Mouse (Mus musculus): ENCODE results near the gene Naa15.

The Naa15 gene

DNA sequence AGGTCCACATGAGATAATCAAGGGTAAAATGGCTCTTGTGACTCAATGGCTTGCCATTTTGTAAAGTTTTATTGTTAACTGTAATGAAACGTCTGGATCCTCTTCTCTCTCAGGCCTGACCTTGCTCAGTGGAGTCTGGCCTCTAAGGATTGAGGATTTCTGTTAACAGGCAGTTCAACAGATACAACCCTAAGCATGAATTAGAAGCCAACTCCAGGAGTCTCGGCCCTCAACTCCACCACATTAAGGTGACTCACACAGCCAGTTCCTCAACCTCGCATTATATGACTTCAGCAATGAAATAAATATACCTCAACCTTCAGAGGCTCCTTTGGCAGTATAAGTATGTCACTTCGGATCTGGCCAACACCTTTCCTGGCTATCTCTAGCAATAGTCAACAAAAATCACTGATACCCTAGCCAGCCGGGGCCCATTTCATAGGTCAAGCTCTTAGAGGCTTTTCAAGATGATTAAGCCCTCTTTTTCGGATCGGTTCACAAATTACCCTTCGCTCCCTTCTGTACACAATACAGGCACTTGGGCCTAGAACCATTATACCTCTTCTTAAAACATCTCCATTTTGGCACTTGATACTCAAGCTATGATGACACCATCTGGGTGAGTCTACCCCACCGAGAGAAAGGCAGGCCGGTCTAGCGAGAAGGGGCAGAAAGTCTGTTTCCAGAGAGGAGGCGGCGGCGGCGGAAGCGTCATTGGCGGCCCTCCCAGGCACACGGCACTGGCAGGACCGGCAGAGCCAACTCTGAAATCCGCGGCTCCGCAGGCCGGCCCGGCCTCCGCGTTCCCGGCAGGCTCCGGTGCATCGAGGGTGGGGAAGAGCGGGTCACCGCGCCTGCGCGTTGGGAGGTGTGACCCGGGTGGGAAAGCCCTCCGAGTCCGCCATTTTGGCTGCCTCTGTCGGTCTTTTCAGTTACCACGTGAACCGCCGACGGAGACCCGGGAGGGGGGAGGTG is at the start of gene Naa15:
Gene Naa15, plus strand, starts transcription at position 51 of the 975 bp plus-strand sequence.
- ATAC-seq (ENCODE audit: insufficient number of reproducible peaks, low FRiP score, low TSS enrichment), result peak; percentile 94

DNA sequence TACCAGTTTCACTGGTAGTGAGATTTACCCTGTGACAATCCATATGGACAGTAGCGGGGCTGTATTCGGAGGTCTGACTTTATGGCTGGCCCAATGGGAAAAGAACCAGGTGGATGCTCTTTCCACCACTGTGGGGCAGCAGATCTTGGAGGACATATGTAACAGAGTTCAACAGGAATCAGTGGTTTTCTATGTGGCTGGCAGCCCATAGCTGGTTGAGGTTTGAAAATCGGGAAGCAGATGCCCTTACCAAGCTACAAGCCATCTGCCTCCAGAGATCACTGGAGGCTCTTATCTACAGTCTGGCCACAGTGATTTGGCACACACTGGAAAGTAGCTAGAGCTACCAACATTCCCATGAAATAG is 49.4 kb upstream of the Naa15 start:
- ATAC-seq (ENCODE audit: insufficient number of reproducible peaks, low FRiP score, low TSS enrichment), result no peak; the same call in 1 of the 2 replicates

DNA sequence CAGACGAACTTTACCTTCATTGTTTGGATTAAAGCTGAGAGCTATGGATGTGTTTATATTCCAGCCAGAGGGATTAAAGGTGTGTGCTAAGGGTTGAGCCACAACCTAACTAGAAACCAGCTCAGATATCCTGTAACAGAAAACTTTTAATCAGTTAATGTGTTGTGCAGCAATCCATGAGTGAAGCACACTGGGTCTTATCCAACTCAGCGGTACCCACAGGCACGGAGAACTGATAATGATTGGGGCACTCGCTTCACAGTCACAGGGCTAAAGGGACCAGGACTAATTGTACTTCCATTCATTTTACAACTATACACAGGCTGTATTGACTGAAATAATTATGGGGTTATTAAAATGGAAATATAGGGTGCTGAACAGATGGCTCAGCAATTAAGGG is 48.0 kb upstream of the Naa15 start:
- no peak for ATAC-seq (ENCODE audit: insufficient number of reproducible peaks, low FRiP score, low TSS enrichment)

DNA sequence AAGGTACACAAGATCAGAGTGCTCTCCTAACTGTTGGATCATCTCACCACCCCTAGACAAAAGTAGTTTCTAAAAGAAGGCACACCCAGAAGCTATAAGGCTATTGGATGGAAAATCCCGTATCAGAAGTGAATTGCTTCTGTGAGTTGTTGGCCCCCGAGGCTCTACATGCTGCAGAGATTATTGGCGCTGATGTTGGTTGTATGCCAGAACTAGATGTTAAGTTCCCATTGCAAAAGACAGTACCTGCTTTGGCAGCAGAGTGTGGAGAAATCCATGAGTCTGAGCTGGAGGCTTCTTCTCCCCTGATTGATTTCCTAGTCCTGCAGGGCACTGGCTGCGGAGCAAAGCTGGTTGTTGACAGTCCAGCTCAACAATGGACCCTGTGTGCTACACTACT is 46.9 kb upstream of the Naa15 start:
- ATAC-seq (ENCODE audit: insufficient number of reproducible peaks, low FRiP score, low TSS enrichment), result no peak

DNA sequence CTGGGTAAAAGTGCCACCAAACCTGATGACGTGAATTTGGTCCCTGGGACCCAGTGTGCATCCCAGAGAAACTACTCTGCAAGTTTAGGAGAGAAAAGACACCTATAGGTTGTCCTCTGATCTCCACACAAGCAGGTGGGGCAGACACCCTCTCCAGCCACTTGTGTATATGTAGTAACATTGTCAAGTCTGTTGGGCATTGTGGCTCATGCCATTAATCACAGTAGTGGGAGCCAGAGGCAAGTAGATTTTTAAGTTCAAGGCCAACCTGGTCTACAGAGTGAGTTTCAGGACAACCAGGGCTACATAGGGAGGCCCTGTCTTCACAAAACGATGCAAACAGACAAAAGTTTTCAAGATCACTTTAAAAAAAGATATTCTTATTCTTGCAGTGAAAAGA is 43.1 kb upstream of the Naa15 start:
- no peak for ATAC-seq (ENCODE audit: insufficient number of reproducible peaks, low FRiP score, low TSS enrichment)

DNA sequence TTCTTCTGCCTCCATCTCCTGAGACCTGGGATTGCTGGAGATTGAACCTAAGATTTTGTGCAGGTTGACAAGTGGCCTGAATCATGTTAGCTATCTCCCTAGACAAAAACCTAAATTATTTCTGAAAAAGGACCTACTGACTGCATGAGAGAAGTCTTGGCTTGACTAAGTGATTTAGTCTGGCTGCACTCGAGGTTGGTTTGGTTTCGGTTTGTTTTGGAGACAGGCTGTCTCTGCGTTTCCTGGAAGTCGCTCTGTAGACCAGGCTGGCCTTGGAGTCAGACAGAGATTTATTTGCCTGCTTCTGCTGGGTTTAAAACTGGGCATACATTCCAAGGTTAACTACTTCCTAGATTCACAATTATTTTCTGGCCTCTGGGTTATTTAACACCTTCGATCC is 42.1 kb upstream of the Naa15 start:
- ATAC-seq (ENCODE audit: insufficient number of reproducible peaks, low FRiP score, low TSS enrichment), result no peak

DNA sequence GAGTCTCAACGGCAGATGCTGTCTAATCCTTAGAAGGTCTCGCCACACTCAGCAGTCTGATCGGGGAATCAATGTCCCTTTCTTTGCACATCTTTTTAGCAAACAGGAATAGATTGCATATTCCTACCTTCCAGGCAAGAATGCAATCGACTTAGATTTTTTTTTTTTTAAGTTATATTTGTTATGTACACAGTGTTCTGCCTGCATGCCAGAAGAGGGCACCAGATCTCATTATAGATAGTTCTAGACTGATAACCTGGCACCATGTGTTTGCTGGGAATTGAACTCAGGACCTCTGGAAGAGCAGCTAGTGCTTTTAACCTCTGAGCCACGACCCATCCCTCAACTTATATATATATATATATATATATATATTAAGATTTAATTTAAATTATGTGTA is 41.4 kb upstream of the Naa15 start:
- ATAC-seq (ENCODE audit: insufficient number of reproducible peaks, low FRiP score, low TSS enrichment), result no peak

DNA sequence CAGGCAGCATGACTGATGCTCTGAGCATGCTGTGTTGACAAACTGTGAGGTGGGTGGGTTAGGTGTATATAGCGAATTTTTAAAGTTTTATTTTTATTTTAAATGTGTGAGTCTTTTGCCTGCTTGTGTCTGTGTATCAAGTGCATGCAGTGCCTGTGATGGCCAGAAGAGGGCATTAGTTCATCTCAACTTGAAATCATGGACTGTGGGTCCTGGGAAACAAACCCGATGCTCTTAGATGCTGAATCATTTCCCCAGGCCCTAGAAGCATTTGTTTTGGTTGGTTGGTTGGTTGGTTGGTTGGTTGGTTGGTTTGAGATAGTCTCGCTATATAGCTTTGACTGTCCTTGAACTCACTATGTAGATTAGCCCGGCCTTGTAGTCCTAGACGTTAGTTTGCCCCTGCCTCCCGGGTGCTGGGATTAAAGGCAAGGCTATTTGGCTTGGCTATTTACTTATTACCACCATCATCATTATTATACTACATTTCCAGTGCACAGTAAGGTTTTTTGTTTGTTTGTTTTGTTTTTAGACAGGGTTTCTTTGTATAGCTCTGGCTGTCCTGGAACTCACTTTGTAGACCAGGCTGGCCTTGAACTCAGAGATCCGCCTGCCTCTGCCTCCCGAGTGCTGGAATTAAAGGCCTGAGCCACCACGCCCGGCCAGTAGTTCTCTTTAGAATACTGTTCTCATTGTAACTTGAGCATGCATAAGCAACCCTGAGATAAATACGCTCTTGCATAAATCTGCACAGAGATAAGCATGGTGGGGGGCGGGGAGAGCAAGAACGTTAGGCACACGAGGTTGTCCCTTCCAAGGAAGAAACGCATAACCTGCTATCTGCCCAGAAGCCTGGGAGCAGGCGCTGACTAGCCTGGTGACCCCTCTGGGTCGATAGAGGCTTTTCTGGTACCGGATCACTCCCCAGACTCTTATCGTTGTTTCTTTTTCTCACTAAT is 39.4 kb upstream of the Naa15 start:
- no peak for ATAC-seq (ENCODE audit: insufficient number of reproducible peaks, low FRiP score, low TSS enrichment)

DNA sequence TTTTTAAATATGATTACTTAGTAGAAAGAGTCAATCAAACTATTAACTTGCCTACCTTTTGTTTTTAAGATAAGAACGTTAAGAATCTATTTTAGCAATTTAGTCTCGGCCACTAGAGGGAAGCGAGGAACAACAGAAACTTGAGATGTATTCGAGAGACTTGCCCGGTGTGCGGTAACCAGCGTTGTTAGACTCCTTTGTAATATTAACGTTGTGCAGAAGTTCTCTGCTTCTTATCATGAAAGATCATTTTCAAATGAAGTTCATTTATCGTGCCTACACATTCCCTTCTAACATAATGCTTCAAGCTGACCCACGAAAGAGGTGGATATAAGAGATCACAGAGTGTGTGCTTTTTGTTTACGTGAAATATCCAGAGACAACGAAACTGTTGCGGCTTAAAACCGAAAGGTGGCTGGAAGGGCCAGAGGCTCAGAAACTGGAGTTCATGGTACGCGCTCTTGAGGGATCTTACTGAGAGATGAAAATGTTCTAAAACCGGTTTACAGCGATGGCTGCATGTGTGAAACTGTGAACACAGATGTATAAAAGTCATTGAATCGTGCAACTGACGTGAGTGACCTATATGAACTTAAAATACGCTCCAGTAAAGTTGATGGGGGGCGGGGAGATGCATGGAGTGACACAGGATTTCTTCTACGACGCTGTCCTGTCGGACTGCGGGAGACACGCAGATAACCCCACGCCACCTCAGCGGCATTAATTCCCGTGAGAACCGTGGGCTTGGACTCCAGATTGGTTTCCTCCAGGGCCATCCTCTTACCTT is 36.9 kb upstream of the Naa15 start:
- ATAC-seq (ENCODE audit: insufficient number of reproducible peaks, low FRiP score, low TSS enrichment), result no peak

DNA sequence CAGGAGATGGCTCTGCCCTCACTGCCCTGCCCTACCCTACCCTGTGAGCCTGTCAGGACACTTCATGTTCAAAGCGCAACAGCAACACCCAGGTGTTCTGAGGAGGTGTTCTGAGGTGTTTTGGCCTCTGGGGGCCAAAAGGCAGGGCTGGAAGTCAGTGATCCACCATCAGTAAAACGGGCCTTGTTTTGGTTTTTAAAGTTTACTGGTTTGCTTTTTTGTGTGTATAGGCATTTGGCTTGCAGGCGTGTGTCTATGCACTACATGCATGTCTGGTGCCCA is 36.3 kb upstream of the Naa15 start:
- ATAC-seq (ENCODE audit: insufficient number of reproducible peaks, low FRiP score, low TSS enrichment), result no peak

DNA sequence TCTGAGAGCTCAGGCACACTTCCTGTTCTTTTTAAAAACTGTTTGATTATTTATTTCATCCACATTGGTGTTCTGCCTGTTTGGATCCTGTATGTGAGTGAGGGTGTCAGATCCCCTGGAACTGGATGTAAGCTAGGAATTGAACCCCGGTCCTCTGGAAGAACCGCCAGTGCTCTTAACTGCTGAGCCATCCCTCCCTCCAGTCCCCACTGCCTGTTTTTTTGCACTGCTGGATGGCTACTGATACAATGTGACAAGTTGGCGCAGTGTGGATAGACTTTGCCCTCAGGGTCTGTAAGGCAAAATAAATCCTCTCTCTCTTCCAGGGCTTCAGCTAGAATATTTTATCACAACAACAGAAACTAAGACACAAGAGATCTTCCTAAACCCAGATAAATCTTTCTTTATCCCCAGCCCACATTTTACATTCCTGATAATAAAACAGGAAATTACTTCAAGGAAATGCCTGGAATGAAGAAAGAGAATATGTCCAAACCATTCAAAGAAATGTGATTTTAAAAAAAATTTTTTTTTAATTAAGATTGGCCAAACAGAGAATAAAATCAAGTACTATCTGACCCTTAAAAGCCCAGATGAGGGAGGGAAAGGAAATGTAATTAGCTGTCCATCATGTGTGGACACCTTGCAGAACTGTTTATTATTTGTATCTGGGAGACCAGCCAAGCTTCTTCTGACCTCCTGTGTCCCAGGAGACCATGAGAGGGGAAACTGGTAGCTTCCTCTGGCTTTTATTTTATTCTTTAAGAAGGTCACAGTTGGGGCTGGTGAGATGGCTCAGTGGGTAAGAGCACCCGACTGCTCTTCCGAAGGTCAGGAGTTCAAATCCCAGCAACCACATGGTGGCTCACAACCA is 34.9 kb upstream of the Naa15 start:
- no peak for ATAC-seq (ENCODE audit: insufficient number of reproducible peaks, low FRiP score, low TSS enrichment)

DNA sequence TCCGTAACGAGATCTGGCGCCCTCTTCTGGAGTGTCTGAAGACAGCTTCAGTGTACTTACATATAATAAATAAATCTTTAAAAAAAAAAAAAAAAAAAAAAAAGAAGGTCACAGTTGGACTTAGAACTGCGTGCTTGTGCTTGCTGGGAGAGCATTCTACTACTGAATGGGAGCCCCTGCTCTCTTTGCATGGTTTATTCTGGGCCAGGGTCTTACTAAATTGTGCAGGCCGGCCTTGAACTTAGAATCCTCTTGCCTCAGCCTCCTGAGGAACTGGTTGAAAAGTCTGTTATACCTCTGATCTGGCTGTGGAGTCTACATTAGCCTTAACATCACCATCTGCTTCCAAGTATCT is 34.3 kb upstream of the Naa15 start:
- no peak for ATAC-seq (ENCODE audit: insufficient number of reproducible peaks, low FRiP score, low TSS enrichment)

DNA sequence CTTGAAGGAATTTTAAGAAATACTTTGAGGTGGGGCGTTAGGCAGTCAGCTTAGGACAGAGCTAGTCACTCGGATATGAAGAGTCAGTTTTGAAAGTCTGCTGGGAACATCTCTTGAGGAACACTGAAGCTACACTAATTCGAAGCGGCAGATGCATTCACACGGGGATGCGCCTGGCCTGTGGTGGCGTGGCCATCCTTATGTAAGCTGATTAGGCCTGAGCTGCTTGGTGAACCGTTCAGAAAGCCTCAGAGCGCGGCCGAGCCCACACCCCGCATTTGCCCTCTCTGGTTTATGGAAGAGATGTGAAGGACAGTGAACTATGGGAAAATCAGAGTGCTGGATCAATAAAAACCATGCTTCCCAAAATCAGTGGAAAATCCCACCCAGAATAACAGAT is 31.5 kb upstream of the Naa15 start:
- peak; percentile 75; the same call in 1 of the 2 replicates for ATAC-seq (ENCODE audit: insufficient number of reproducible peaks, low FRiP score, low TSS enrichment)

DNA sequence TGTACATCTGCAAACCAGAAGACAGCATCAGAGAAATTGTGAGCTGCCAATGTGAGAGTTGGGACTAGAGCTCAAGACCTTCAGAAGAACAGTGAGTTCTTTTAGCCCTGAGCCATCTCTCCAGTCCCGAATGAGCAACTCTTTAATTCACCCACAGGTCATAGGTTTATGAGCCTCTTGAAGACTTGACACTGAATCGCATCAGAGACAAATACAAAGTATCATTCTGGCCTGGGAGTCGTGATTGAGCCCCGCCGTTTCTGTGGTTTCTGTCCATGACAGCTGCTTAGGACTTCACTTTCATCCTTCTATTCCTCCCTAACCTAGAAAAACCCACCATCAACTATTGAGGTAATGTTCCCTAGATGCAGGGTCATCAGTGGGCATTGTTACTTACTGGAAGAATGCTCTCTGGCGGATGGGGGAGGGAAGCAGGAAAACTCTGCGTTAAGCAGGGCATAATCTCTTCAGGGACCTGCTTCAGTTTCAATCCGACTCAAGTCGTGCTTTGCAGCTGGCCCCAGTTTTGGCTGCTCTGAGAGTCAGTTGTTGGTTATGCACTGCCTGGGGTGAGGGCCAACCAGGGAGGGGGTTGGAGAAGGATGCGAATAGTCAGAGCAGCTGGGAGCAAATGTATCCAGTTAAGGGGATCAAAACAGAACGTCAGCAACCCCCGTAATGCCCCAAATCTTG is 28.4 kb upstream of the Naa15 start:
- ATAC-seq (ENCODE audit: insufficient number of reproducible peaks, low FRiP score, low TSS enrichment), result no peak

DNA sequence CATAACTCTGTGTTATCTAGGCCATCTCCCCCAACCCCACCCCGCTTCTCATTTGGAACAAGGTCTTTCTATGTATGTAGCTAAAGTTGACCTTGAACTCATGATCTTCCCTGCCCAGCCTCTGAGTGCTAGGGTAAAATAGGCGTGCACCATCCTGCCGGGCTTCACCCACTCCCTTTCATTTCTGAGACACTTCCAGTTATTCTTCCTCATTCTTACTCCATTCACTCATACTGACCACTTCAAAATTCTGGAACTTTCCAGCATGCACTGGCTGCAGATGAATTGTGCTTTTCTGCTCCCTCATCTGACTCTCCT is 27.9 kb upstream of the Naa15 start:
- ATAC-seq (ENCODE audit: insufficient number of reproducible peaks, low FRiP score, low TSS enrichment), result no peak

DNA sequence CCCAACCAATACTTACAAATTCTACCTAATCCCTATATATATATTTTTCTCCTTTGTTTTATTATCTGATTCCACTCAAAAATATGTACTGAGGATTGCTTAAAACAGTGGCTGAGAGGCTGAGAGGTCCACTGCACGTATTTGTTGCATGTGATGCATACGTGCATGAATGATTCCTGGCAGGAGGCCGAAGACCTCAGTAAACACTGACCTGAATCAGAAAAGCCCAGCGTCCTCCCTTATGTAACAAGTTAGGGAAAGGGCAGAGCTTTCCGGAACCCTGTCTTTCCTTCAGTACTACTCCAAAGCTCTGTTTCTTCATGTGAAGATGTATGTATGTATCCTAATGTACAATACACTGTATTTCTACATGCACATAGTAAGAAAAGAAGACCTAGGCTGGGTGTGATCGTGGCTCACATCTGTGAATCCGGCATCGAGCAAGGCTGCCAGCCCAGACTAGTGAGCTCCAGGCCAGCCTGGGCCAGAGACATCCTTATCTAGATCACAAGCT is 27.0 kb upstream of the Naa15 start:
- ATAC-seq (ENCODE audit: insufficient number of reproducible peaks, low FRiP score, low TSS enrichment), result peak; percentile 37; the same call in 1 of the 2 replicates

DNA sequence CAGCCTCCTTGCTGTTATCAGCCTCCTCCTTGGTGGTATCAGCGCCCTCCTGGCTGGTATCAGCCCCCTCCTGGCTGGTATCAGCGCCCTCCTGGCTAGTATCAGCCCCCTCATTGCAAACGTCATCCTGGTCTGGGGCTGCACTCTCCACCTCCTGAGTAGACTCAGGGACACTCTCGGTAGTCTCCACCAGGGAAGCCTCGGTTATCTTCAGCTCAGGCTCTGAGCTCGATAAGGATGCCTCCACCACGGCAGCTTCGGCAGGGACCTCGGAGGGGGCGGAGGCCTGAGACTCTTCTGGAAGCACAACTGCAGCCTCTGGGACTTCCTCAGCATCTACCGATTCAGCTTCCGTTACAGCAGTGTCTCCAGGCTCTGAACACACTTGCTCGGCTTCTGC is 26.0 kb upstream of the Naa15 start:
- ATAC-seq (ENCODE audit: insufficient number of reproducible peaks, low FRiP score, low TSS enrichment), result no peak

DNA sequence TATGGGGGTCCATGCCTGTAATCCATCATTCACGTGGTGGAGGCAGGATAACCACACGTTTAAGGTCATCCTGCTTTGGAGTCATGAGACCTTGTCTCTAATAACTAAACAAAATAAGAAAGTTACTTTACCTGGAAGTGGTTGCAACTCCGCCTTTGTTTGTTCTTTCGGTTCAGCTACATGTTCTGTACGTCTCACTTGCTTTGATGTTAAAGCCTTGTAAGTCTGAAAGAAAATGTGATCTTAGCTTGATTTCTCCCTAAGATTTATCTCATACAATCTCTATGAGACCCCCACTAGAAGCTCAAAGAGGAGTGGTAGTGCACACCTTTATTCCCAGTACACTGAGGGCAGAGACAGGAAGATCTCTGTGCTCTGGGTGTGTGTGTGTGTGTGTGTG is 23.9 kb upstream of the Naa15 start:
- no peak for ATAC-seq (ENCODE audit: insufficient number of reproducible peaks, low FRiP score, low TSS enrichment)

DNA sequence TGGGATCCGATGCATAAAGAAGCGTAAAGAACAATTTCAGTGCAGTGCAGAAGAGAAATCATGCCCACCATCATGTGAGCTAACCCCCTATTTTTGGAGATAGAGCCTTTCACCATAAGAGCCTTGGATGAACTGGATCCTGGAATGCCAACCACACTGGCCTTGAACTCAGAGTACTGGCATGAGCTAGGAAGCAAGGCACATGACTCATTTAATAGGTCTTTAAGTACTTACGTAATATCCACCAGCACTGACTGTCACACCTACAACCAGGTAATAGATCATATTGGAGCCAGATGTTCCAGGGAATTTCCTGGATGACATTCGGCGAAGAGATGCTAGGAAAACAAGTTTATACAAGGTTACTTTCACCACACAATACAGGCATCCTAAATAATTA is 23.4 kb upstream of the Naa15 start:
- ATAC-seq (ENCODE audit: insufficient number of reproducible peaks, low FRiP score, low TSS enrichment), result no peak

Data from cerebellum, adult (tissue).